Mouse (Mus musculus) thymus, adult 2 months (tissue): Measurements from ENCODE around the gene Rfx4.

ENCODE experiments used
- CTCF ChIP-seq: fragments of 200-500 bp; IDR thresholded peaks from 2 replicates; pipeline ENCODE4 v1.5.1; 2012; ENCODE audit warnings: mild to moderate bottlenecking, control low read depth, low read length, moderate library complexity, borderline replicate concordance; ENCODE audit not compliant: control insufficient read depth, poor library complexity, insufficient read depth; ENCODE audit errors: extremely low read depth
- POLR2A ChIP-seq: fragments of 200-500 bp; IDR thresholded peaks from 2 replicates; pipeline ENCODE4 v1.6.1; 2012; ENCODE audit warnings: mild to moderate bottlenecking, low read length, control low read depth, moderate library complexity; ENCODE audit not compliant: control insufficient read depth, poor library complexity, insufficient read depth; ENCODE audit errors: extremely low read depth

GRCm38 (mm10) chr10:84817086-84817869 lies 61.4 kb downstream of the Rfx4 start:
- TF ChIP-seq CTCF (no peak), POLR2A (no peak)
